Mouse (Mus musculus) duodenum, adult 2 months (tissue): Measurements from ENCODE around the gene Ubap2l. TPM values are rescaled to one million over a fixed set of nuclear protein-coding genes. Genes with fewer than 3 reads are reported as not detected.

ENCODE experiments used
- polyA plus RNA-seq: library from polyadenylated mRNA; depleted of rRNA; stranded (reverse); fragments of >200 nt; gene quantifications from 2 replicates; pipeline ENCODE4 v1.2.3, GENCODE M21; 2012; ENCODE audit warnings: low replicate concordance; rRNA removed

Ubap2l gene
- 40.2 and 46.7 TPM in 2 replicates for polyA plus RNA-seq

GRCm38 (mm10) chr3:90052351-90053241 is at the start of gene Ubap2l:
TSS of gene Ubap2l (minus strand) at chr3:90052628.

DNA sequence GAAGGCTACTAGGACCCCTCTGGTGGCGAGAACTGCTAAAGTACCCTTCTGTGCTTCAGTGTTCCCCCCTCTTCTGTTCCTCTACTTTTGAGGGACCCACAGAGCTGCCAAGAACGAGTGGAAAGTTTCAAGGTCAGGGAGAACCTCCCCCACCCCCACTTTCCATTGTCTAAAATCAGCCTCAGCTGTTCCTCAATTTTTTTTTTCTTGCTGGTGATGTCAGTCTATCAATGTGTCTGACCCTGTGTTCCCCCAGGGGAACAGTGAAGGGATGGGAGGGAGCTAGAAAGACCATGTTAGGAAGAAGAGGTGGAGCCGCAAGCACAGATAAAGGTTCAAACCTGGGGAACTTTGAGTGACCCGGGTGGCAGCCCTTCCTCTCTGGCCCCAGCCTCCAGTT is 19.9 kb upstream of the Ubap2l start, which contains the start of gene Tpm3:
Tpm3 (plus strand) TSS at position 356 of the 400 bp plus-strand sequence.

GRCm38 (mm10) chr3:90051441-90052350 is 732 bp downstream of the Ubap2l start, which contains the start of gene 4933434E20Rik:
TSS of gene 4933434E20Rik (plus strand) at chr3:90051636.

DNA sequence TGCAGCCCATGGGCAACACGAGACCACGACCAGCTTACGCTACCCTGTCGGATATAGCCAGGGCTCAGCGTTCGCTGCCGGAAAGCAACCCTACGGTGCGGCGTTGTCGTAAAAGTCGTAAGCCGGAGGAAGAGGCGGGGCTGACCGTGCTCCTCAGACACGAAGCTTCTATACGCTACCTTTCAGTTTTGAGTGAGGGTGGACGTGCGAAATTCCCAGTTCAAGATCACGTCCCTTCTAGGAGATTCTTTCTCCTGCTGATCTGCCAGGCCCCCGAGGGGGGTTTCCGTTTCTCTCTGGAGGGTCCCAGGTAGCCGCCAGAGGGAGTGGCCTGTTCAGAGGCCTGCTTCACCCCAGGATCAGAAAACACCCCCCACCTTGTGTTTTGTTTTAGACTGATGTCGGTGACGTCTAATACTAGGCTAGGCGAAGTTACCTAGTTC is 53.8 kb downstream of the Ubap2l start, which contains the start of gene Hax1:
Hax1 (minus strand) TSS at position 169 of the 443 bp plus-strand sequence.

GRCm38 (mm10) chr3:89963221-89963763 is 89.1 kb downstream of the Ubap2l start, which contains the start of gene Atp8b2:
TSS of gene Atp8b2 (minus strand) at chr3:89963508.

Other genes with a start within 250 kb of the Ubap2l start
- gene She, start 221.3 kb downstream of the Ubap2l start, polyA plus RNA-seq, result 0.18 and 0.36 TPM in 2 replicates
- gene Il6ra, start 139.4 kb downstream of the Ubap2l start, polyA plus RNA-seq, result 2.1 and 2.4 TPM in 2 replicates
- gene Atp8b2, start 89.1 kb downstream of the Ubap2l start, polyA plus RNA-seq, result 9.2 and 15.3 TPM in 2 replicates
- 17.1 and 29.1 TPM in 2 replicates for gene Hax1, start 53.8 kb downstream of the Ubap2l start, polyA plus RNA-seq
- 6.5 and 8.9 TPM in 2 replicates for gene 4933434E20Rik, start 992 bp downstream of the Ubap2l start, polyA plus RNA-seq
- gene Tpm3, start 20.0 kb upstream of the Ubap2l start, polyA plus RNA-seq, result 66.1 and 71.1 TPM in 2 replicates
- gene Nup210l, start 51.5 kb upstream of the Ubap2l start, polyA plus RNA-seq, result 0.04 and 0.07 TPM in 2 replicates
- 256 and 423 TPM in 2 replicates for gene Rps27, start 161.0 kb upstream of the Ubap2l start, polyA plus RNA-seq
- gene Rab13, start 161.1 kb upstream of the Ubap2l start, polyA plus RNA-seq, result 1.9 and 4.0 TPM in 2 replicates
- 115 and 123 TPM in 2 replicates for gene Jtb, start 179.0 kb upstream of the Ubap2l start, polyA plus RNA-seq
- gene Creb3l4, start 190.9 kb upstream of the Ubap2l start, polyA plus RNA-seq, result 5.7 and 27.1 TPM in 2 replicates
- 46.9 and 72.6 TPM in 2 replicates for gene Slc39a1, start 195.5 kb upstream of the Ubap2l start, polyA plus RNA-seq
- 36.0 and 45.7 TPM in 2 replicates for gene Crtc2, start 201.5 kb upstream of the Ubap2l start, polyA plus RNA-seq
- 7.0 and 7.6 TPM in 2 replicates for gene Dennd4b, start 212.6 kb upstream of the Ubap2l start, polyA plus RNA-seq
- gene Gatad2b, start 240.6 kb upstream of the Ubap2l start, polyA plus RNA-seq, result 5.0 and 7.0 TPM in 2 replicates